Mouse (Mus musculus): ENCODE results near the gene Styxl1.

Styxl1 gene

DNA sequence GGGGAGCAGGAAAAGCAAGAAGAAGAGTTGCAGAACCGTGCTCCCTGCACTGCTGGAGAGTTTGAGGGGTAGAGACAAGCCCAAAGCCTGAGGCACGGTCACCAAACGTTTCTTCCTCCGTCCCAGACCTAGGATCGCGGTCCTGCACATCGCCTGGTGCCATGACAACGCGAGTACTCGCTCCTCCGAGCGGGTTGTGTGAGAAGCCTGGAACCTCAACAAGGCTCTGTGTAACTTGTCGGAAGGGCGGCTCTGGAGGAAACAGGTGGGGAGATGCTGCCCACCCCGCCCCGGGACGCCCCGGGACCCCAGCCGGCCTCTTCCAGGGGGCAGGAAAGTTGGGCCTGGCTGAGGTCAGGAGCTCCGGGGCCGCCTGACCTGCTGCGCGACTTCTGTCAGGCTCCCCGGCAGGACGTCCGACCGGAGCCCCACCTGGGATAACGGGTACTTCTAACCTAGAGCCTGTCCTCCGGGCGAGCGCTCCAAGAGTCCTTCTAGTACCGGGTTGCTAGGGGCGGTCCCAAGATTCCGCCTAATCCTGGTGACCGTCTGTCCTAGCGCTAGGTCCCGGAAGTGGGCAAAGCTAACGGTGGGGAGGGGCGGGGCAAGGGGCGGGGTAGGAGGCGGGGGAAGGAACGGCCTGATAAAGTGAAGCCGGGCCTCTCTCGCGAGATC lies at the start of gene Styxl1:
Gene Styxl1 (minus strand): TSS at position 590 of the 675 bp plus-strand sequence.
- DNase-seq (ENCODE audit: low spot score in 2 of 2): no peak

DNA sequence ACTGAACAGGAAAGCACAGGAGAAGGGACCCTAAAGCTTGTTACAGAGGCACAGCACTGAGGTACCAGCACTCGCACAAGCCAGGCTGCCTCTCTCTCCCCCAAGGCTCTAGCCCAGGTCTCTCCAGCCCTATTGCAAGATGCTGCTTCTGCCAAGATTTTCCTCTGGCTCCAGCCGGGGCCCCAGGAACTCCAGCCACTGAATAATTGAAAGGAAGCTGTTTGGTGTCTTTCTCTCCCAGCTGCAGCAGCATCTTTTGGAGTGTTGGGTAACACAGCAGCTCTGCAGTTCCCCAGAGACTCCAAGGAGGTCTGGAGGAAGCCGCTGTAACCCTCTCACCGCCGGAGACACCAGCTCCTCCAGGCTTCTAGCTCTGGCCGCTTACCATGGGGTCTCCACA lies 48.0 kb upstream of the Styxl1 start:
- DNase-seq (ENCODE audit: low spot score in 2 of 2): no peak

DNA sequence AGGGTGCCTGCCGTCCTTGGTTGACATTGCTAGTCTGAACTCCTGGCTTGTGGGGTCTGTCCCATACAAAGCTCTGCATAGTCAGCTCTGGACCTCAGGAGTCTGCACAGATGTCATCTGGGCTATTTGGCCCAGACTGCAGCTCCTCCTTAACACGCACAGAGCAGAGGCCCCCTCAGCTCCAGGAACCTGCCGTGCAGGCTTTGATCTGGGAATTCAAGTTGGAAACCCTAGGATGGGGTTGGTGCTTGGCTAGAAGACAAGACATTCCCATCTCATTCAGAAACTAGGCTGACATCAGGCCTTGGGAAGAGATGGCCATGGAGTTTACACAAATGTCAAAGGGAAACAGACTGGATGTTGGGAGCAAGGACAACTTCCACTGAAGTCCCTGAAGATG lies 46.3 kb upstream of the Styxl1 start:
- no peak for DNase-seq (ENCODE audit: low spot score in 2 of 2)

DNA sequence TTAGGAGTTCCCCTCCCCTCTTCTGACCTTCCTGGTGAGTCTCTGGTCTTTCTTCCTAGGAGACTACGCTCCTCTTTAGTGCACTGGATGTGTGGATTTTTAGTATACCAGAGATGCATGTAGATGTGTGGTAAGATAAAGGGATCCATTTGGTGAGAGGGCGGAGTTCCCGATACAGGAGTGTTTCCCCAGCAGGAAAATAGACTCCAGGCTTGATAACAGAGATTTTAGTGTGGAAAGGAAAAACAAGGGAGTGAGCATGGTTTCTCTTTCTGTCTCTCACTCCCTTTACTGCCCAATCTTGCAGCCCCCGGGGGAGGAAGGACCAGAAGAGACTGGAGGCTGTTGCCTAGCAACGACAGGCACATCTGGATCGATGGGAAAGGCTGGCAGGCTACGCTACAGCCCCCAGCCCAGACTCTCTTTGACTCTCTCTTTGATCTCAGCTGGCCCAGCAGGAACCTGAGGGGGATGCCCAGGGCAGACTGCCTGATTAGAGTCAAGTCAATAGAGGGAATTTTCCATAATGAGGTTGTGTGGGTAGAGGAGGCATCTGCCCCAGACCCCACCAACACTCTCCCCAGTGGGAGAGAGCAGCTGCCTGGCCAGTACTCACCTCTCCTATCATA lies 44.2 kb upstream of the Styxl1 start:
- no peak for DNase-seq (ENCODE audit: low spot score in 2 of 2)

DNA sequence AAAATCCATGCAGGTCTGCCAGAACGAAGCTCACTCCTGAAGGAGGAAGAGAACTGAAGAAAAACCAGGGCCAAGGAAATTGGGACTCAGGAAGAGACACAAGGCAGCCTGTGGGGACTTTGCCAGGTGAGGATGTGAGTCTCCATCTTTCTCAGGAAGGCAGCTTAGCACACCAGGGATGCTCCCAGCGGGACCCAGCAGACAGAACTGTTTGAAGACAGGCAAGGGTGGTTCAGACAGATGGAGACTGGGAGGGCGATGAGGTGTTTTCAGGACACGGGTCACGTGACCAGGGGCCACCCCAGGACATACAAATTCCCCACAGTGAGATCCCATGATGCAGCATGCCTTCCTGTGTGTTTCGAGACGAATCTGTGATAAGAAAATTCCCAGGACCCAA lies 40.3 kb upstream of the Styxl1 start:
- no peak for DNase-seq (ENCODE audit: low spot score in 2 of 2)

DNA sequence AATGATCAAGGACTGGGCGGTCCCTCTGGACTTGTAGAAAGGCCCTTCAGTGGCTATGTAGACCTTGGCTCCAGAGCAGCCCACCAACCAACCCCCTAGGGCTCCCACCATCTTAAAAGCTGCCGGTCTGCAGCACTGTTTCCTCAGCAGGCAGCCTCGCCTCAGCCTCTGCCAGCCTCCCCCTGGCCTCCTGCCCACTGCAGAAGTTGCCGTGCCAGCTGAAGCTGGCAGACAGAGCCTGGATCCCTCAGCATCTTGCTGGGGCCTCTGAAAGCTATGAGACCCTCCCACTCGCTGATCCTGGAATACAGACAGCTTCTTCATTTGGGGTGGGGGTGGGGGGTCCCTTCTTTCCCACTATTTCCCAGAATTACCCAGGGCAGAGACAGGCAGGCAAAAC lies 34.8 kb upstream of the Styxl1 start:
- peak; percentile 40 to 63 for DNase-seq (ENCODE audit: low spot score in 2 of 2)

DNA sequence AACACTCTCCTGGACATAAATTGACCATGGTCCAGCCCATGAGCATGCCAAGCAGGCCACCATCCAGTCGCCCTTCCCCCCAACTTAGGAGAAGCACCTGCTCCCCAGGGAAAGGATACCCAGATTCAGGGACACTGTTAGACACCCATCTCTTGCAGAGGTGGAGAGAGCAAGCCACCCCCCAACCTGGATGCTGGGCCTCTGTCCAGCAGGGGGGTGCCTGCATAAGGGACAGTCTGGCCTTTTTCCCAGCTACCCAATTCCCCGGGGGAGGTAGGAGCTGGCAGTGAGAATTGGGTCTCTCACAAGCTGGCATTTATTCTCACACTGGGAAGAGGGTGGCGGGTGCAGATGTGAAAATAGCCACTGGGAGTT lies 29.1 kb upstream of the Styxl1 start:
- no peak for DNase-seq (ENCODE audit: low spot score in 2 of 2)

DNA sequence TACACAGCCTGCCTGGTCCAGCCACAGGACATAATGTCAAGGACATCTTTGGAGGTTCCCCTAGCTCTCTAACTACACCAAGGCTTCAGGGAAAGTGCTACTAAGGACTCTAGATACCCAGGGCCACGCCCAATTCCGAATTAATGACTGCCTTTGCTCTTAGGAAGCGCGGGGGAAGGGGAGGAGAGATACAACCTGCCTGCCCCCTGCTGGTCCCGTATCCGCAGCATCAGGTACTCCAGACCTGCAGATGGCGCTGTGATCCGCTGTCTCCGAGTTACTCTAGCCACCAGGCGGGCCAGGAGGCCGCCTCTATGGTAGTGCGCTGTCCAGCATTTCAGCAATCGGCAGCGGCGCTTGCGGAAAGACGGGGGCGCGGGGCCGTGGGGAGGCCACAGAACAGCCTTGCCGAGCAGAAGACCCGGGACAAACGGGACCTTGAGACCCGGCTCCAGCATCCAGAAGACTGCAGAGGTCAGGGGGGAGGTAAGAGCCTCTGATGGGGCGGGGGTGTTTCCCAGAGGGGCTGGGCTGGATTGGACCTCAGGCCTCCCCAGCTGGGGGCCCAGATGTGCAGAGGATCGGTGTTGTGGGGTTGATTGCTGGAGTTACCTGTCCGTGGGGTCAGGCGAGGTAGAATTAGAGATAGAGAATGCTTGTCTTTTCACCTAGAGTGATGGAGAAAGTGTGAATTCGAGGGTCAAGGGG lies 28.5 kb upstream of the Styxl1 start, which contains the start of gene Srrm3:
Gene Srrm3 (plus strand): TSS at position 336 of the 708 bp plus-strand sequence.
- DNase-seq (ENCODE audit: low spot score in 2 of 2): peak; percentile 80 to 91

DNA sequence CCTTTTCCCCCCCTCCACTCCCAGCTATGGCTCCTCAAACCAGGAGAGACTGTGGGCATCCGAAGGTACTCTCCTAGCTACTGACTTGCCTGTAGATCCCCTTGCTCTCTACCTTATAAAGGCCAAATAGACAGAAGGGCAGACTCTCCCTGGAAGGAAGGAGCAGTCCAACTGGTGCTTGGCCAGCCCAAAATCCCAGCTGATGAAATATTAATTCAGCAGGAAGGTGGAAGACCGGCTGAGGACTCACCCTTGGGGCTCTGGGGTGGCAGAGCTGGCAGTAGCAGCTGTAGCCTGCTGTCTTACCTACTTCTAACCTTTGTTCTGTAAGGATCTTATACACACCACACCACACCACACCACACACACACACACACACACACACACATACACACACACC lies 26.6 kb upstream of the Styxl1 start:
- DNase-seq (ENCODE audit: low spot score in 2 of 2): no peak

DNA sequence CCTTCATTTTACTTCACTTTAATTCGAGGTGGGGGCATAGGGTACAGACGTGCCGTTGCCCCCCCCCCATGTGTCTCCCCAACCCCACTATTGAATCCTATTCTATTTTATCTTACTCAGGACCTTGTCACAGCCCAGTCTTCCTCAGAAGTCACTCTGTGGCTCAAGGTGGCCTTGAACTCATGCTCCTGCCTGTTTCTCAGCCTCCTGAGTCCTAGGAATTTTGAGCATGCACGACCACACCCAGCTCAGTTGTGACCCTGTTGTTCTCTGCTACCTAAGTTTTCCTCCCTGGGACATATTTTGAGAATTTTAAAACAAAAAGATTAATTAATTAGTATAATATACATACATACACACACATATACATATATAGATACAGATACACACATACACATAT lies 25.5 kb upstream of the Styxl1 start:
- no peak for DNase-seq (ENCODE audit: low spot score in 2 of 2)

DNA sequence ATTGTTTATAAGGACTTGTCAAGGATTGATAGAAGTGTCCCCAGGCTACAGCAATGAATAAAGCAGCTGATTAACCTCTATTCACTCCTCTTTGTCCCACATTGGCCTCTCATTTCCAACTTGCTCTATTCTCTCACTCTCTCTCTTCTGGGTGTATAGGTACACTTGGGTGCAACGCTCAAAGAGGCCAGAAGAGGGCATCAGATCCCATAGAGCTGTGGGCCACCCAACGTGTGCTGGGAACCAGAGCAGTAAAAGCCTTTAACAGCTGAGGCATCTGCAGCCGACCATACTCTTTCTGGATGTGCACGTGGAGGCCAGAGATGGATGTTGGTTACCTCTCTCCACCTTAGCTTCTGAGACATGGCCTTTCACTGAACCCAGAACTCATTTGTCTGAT lies 24.9 kb upstream of the Styxl1 start:
- DNase-seq (ENCODE audit: low spot score in 2 of 2): no peak

DNA sequence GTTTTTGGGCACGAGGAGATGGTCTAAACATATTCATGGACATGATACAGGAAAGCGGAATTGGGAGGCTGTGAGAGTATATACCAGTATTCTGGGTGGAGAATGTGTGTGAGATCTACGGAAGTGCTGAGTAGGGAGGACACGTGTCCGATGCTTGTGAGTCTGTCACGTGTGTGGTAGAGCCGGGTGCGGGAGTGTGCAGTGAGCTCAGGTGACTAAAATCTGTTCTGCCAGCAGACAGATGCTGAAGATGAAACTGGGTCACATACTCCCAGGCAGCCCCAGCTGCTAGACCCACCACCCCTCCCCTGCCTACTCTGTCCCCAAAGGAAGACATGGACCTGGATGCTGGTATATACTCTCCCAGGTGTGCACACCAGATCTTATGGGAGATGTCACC lies 24.5 kb upstream of the Styxl1 start:
- no peak for DNase-seq (ENCODE audit: low spot score in 2 of 2)

DNA sequence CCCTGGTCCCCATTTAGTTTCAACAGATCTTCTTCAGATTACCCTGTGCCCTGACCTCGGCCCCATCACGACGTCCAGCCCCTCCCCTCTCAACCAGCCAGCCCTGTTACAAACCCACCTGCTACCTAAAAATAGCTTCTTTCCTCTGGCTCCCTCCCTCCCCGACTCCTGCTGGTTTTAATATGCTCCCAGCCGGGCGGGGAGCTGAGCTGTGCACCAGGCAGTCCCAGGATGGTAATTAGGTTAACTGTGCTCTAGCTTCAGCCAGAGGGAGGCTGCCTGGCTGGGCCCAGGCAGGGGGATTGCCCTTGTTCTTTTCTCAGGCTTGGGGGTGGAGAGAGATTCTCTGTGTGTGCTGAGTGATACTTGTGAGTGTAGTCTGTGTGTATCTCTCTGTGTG lies 22.7 kb upstream of the Styxl1 start:
- DNase-seq (ENCODE audit: low spot score in 2 of 2): no peak

DNA sequence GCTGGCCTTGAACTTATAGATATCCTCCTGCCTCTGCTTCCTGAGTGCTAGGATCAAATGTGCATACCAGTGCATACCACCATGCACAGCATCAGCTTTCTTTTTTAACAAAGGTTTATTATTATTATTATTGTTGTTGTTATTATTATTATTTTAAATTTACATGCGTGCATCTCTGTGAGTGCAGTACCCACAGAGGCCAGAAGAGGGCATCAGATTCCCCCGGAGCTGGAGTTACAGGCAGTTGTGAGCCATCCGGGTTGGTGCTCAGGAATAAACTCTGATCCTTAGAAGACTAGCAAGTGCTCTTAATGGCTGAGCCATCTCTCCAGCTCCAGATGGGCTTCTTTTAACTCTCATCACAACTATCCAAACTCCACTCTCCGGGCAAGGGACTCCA lies 21.6 kb upstream of the Styxl1 start:
- no peak for DNase-seq (ENCODE audit: low spot score in 2 of 2)

DNA sequence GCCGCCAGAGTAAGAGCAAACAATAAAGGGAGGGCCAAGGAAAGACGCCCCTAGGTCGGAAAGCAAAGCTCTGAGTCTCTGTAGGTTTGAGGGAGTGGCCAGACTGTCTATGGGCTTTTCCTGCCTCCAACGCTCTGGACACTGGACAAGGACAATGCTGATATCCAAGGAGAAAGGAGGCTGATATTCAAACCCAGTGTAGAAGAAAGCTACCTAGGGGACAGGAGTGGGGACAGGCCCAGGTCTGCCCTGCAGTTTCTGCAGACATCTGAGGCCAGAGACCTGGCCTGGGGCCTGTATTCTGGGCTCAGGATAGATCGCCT lies 16.6 kb upstream of the Styxl1 start:
- no peak for DNase-seq (ENCODE audit: low spot score in 2 of 2)

DNA sequence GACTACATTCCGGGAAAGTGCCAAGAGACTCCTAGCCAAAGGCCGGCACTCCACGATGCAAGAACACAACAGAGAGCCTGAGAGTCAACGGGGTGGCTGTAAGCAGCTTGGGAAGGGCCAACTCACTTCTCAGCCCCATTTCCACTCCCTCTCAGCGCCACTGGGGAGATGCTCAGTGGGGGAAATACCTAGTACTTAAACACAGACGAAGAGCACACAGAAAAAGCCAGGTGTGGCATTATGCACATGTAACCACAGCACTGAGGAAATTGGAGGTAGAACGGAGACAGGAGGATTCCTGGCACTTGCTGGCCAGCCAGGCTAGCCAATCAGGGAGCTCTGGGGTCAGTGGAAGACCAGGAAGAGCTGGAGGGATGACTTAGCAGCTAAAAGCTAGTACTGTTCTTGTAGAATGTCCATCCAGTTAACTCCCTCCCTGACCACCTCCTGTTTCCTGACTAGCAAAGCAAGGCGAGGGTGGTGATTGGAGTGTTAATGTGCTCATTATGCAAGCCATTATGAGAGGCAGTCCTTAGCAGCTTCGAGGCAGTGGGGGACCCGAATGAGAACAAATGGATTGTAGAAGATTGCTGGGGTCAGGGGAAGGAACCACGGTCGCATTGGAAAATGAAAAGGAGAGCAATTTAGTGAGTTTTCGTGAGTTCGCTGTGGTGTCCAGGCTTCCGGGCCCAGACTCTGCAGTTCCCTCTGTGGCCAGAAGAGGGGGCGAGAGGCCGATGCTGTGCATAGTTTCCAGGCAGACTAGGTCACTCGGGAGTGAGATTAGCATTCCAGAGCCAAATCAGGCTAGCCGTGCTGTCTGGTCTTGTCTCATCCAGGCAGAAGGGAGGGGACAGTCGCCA lies 16.0 kb upstream of the Styxl1 start:
- peak; percentile 71 to 89 for DNase-seq (ENCODE audit: low spot score in 2 of 2)

DNA sequence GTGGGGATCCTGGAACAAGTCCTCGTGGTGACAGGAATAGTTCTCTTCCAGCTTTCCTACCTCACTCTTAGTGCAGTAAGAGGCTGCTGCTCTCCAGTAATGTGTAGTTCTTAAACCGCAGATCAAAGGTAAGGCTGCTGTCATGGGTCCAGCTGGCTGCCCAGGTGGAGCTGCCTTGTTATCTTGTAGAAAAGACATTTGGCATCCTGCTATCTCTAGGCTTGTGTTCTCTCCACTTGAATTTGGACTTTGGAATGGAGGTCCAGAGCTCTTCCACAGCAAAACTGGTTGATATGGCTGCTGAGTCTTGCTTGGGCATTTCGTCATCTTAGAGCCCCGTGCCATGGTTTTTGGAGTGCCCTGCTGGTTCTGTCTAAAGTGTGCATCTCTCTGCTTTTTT lies 4.7 kb upstream of the Styxl1 start:
- DNase-seq (ENCODE audit: low spot score in 2 of 2): no peak

DNA sequence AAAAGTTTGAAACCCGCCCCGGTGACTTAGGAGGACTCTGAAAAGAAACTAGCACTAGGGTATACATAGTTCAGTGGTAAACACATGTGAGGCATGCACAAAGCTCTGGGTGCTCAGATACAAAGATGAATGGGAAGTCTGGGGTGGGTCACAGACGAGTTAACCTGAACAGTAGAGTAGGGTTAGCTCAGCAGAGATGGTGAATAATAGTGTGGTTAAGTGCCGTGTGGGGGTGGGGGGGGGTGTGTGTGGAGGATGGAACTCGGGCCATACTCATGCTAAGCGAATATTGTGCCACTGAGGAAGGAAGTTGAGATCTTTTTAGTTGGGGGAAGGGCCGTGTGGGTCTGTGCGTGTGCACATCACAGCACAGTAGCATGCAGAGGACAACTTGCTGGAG lies 2.1 kb upstream of the Styxl1 start:
- no peak for DNase-seq (ENCODE audit: low spot score in 2 of 2)

DNA sequence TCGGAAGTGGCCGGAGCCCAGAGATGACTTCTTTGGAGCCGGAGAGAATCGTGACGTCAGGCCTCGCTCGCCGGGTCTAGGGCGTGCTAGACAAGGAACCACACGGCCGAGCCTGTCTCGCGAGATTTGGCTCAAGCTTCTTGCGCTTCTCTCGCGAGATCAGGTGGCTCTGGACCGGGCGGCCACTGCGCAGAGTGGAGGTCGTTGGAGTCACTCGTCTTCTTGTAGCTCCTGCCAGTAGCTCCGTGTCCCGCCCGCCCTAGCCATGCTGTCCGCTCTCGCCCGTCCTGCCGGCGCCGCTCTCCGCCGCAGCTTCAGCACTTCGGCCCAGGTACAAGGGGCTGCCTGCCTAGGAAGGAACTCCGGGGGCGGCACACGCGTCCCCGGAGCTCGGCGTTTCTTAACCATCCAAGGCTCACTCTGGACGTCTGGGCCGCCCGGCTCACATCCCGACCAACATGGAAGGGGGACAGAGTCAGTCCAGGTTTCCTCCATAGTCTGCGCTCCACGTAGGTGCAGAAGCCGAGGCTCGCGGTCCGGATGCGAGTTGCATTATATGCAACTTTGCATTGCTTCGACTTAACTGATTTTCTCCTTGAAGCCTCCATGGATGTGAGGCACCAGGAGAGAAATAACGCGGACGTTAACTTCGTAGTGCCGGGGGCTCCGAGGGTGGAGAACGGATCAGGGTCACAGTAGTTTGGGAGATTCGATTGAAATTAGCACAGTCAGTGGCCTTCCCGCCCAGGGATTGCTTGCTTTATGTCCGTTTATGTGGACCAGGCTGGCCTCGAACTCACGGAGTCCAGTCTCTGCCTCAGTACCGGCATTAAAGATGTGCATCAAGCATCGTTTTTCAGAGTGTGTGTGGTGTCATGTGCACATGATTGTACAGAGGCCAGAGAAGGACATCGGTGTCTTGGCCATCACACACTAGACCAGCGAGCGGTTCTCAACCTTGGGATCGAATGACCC lies 573 bp upstream of the Styxl1 start, which contains the start of gene Mdh2:
Gene Mdh2 (plus strand): TSS at position 10 of the 975 bp plus-strand sequence.
- peak; percentile 99 for DNase-seq (ENCODE audit: low spot score in 2 of 2)

DNA sequence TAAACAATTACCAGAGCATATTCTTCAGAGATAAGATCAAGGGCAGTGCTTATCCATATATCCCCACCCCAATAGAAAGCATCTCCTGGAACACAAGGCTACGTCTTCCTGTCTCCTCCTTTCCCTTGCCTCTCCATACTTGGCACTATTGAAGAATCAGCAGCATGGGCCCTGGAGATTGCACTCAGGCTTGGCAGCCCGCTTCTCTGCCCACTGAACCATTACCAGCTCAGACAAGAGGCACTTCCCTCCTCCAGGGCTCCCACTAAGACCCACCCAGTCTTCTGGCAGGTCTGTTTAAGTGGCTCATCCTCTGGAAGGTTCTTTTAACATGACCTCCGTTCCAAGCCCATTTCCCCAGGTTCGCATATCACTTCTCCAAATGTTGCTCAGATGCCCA lies 1.6 kb downstream of the Styxl1 start:
- DNase-seq (ENCODE audit: low spot score in 2 of 2): no peak

DNA sequence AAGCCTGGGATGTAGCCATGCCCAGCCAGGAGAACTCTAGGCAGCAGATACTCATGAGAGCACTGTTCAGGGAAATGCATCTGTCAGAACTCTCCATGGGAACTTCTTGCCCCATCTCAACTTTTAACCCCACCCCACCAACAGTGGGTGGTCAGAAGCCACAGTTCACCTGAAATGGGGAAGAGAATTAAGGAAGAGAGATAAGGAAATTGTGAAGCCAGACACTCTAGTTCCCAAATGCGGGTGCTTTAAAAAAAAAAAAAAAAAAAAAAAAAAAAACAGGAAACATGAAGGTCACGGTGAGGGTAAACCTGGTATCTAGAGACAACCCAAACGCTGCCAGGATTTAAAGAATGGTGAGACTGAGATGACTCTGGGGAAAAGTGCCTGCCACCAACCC lies 5.7 kb downstream of the Styxl1 start:
- DNase-seq (ENCODE audit: low spot score in 2 of 2): no peak
